ENCODE assay signal across 22 mouse cellular contexts in the genomic region with DNA sequence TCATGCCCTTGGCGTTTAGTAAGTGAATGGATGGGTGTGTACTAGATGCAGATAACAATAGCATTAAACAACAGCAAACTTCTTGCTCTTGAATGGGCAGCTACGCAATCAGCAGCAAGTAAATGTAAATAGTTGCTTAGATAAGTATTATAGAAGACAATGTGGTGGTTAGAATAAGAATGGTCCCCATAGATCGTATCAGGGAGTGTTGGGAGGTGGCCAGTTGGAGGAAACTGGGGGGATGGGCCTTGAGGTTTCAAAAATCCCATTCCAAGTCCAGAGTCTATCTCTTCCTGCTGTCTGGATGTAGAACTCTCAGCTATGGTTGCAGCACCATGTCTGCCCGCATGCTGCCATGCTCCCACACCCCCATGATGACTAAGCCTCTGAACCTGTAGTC.
DNase-seq lines count a peak whose midpoint lies in the region; ATAC-seq and TF ChIP-seq lines count a peak whose summit lies in the region.
"Had no signal": no experiment of that assay in that cellular context is flagged by ENCODE, and none has a peak within 500 bp of the region (broad histone marks: within the 10 kb centered on the region; RNA-seq: fewer than 3 reads in every experiment).

No protein-coding gene starts in this region.

- 0 out of 2 replicates have a peak overlapping the region, but pooled peaks have one; percentile 2 for H3K4me3 ChIP-seq in E14TG2a.4 (replicated peaks; ENCODE audit: low read length)
- H3K4me3 ChIP-seq in forebrain, embryonic 13.5 days = no peak overlapping the region
- H3K4me3 ChIP-seq in hindbrain, embryonic 11.5 days (ENCODE audit: low read depth, low read length) = no peak overlapping the region
- H3K4me3 ChIP-seq: forebrain, embryonic 10.5 days; hindbrain, embryonic 13.5 days; intestine, embryonic 15.5 days had no signal

- H3K9ac ChIP-seq in forebrain, embryonic 13.5 days = no peak overlapping the region
- no peak overlapping the region for H3K9ac ChIP-seq in hindbrain, embryonic 11.5 days (ENCODE audit: low read depth, low read length)
- H3K9ac ChIP-seq: forebrain, postnatal 0 days; hindbrain, embryonic 13.5 days; intestine, embryonic 15.5 days had no signal

- peak; percentile 80 for DNase-seq in heart, adult 11 months
- no peak for DNase-seq in heart, adult 18-20 months
- DNase-seq in R1 (ENCODE audit: low read depth, low spot score) = peak; percentile 95
- no peak for DNase-seq in hindbrain, embryonic 11.5 days (ENCODE audit: low spot score)
- DNase-seq: adrenal gland, adult 8-10 months; adrenal gland, postnatal 25 days; cerebellum, adult 18-20 months; cerebellum, adult 9-10 months; cerebellum, postnatal 14 days; forebrain, postnatal 0 days; gastrocnemius, postnatal 25 days; kidney, adult 11 months had no signal

- peaks cover 26% of the 10 kb centered on the region for H3K9me3 ChIP-seq in E14TG2a.4 (ENCODE audit: low read length)
- H3K9me3 ChIP-seq in forebrain, embryonic 13.5 days (replicated peaks) = no peaks in the 10 kb centered on the region; the same call in 1 of the 2 replicates
- H3K9me3 ChIP-seq in hindbrain, embryonic 11.5 days (ENCODE audit: control insufficient read depth, low read length) = no peaks in the 10 kb centered on the region; the same call in 1 of the 2 replicates
- H3K9me3 ChIP-seq: hindbrain, embryonic 13.5 days; intestine, embryonic 15.5 days had no signal

- no peaks in the 10 kb centered on the region for H3K27me3 ChIP-seq in E14TG2a.4 (ENCODE audit: insufficient read depth, low read length)
- H3K27me3 ChIP-seq in forebrain, embryonic 13.5 days = no peaks in the 10 kb centered on the region
- no peaks in the 10 kb centered on the region for H3K27me3 ChIP-seq in hindbrain, embryonic 11.5 days (ENCODE audit: control insufficient read depth, insufficient read depth, low read length)
- H3K27me3 ChIP-seq: hindbrain, embryonic 13.5 days; intestine, embryonic 15.5 days; Patski had no signal

- H3K36me3 ChIP-seq in E14TG2a.4 (ENCODE audit: insufficient read depth, low read length) = 0 out of 2 replicates have a peak, but pooled peaks cover 3% of the 10 kb centered on the region
- H3K36me3 ChIP-seq in forebrain, embryonic 13.5 days (ENCODE audit: poor library complexity, severe bottlenecking) = no peaks in the 10 kb centered on the region
- no peaks in the 10 kb centered on the region for H3K36me3 ChIP-seq in hindbrain, embryonic 11.5 days (ENCODE audit: control insufficient read depth, insufficient read depth, low read length)
- H3K36me3 ChIP-seq: forebrain, embryonic 10.5 days; hindbrain, embryonic 13.5 days; intestine, embryonic 15.5 days had no signal

- ATAC-seq in forebrain, embryonic 13.5 days = no peak
- ATAC-seq in hindbrain, embryonic 11.5 days (ENCODE audit: low FRiP score) = no peak
- ATAC-seq: activated CD4-positive, CD25-positive, alpha-beta regulatory T cell, adult 4 months; forebrain, embryonic 14.5 days; forebrain, postnatal 0 days; hindbrain, embryonic 16.5 days; intestine, embryonic 15.5 days; Patski had no signal

- peaks cover 12% of the 10 kb centered on the region for H3K4me1 ChIP-seq in E14TG2a.4 (replicated peaks; ENCODE audit: low read depth, low read length)
- no peaks in the 10 kb centered on the region for H3K4me1 ChIP-seq in forebrain, embryonic 13.5 days
- H3K4me1 ChIP-seq in hindbrain, embryonic 11.5 days (replicated peaks; ENCODE audit: control insufficient read depth, insufficient read depth, low read length) = no peaks in the 10 kb centered on the region
- H3K4me1 ChIP-seq: forebrain, embryonic 10.5 days; hindbrain, embryonic 13.5 days; intestine, embryonic 15.5 days had no signal

- H3K4me2 ChIP-seq in forebrain, embryonic 13.5 days = no peak overlapping the region
- no peak overlapping the region for H3K4me2 ChIP-seq in hindbrain, embryonic 11.5 days (replicated peaks; ENCODE audit: low read depth, low read length)
- H3K4me2 ChIP-seq: heart, embryonic 11.5 days; hindbrain, embryonic 13.5 days; intestine, embryonic 15.5 days had no signal

- TF ChIP-seq CTCF in E14TG2a.4 (conservative IDR thresholded peaks at IDR 0.05; ENCODE audit: low read length) = no peak

- H3K27ac ChIP-seq in forebrain, embryonic 13.5 days = no peak overlapping the region
- no peak overlapping the region for H3K27ac ChIP-seq in hindbrain, embryonic 11.5 days (ENCODE audit: low read depth, low read length)
- H3K27ac ChIP-seq: forebrain, embryonic 10.5 days; hindbrain, embryonic 13.5 days; intestine, embryonic 15.5 days had no signal

- 88% methylated on average over 4 of the region's 4 CpGs for WGBS in forebrain, embryonic 13.5 days
- 90% methylated on average over 4 of the region's 4 CpGs for WGBS in hindbrain, embryonic 11.5 days

Comparison
In these comparisons a context has a peak if more than half of its experiments do, and no peak if none do; other contexts are left out.
1. DNase-seq: peak in heart, adult 11 months (single experiment) and R1 (single experiment); none in heart, adult 18-20 months (0 of 2) and hindbrain, embryonic 11.5 days (single experiment).